Mouse (Mus musculus) bone marrow, adult 2 months (tissue): ENCODE measurements around the gene Zfp653.

Experiments
- CTCF ChIP-seq: fragments of 200-500 bp; IDR thresholded peaks from 2 replicates; pipeline ENCODE4 v1.5.1; 2011; ENCODE audit warnings: low read length, control low read depth; ENCODE audit not compliant: control insufficient read depth, insufficient read depth
- POLR2A ChIP-seq: fragments of 200-500 bp; IDR thresholded peaks from 2 replicates; pipeline ENCODE4 v1.6.1; 2011; ENCODE audit warnings: low read depth, mild to moderate bottlenecking, control low read depth, low read length, borderline replicate concordance; ENCODE audit not compliant: control insufficient read depth

- TF ChIP-seq CTCF = no peak
- TF ChIP-seq POLR2A = no peak
These were observed 48.4 kb upstream of the Zfp653 start for GRCm38 (mm10) chr9:22119543-22119942.
